Mouse (Mus musculus) testis, adult 2 months (tissue): ENCODE measurements at regions not wholly inside any gene's neighbourhood (a gene's known extent, or its start where the extent isn't known, plus 50 kb on each side); places are given as distances from the start of the nearest gene placed in this dataset.

ENCODE experiments used
- H3K27ac ChIP-seq: fragments of 200-500 bp; 2 replicates; pipeline ENCODE4 v1.5.1; 2012; ENCODE audit warnings: low read depth, low read length; ENCODE audit not compliant: control insufficient read depth, insufficient read depth
- H3K27me3 ChIP-seq: fragments of 200-500 bp; 2 replicates; pipeline ENCODE4 v1.6.1; 2012; ENCODE audit warnings: mild to moderate bottlenecking, low read length, moderate library complexity; ENCODE audit not compliant: control insufficient read depth, insufficient read depth
- H3K36me3 ChIP-seq: fragments of 200-500 bp; 2 replicates; pipeline ENCODE4 v1.6.1; 2012; ENCODE audit warnings: mild to moderate bottlenecking, low read length; ENCODE audit not compliant: control insufficient read depth, insufficient read depth
- H3K4me1 ChIP-seq: fragments of 200-500 bp; 2 replicates; pipeline ENCODE4 v1.6.1; 2012; ENCODE audit warnings: low read length; ENCODE audit not compliant: control insufficient read depth, insufficient read depth
- H3K4me3 ChIP-seq: fragments of 200-500 bp; 2 replicates; pipeline ENCODE4 v1.5.1; 2012; ENCODE audit warnings: low read depth, mild to moderate bottlenecking, low read length, moderate library complexity, mixed read lengths; ENCODE audit not compliant: control insufficient read depth
- CTCF ChIP-seq: fragments of 200-500 bp; IDR thresholded peaks from 2 replicates; pipeline ENCODE4 v1.5.1; 2012; ENCODE audit warnings: low read depth, mild to moderate bottlenecking, inconsistent platforms, low read length, moderate library complexity; ENCODE audit not compliant: control insufficient read depth, insufficient read depth, insufficient replicate concordance
- POLR2A ChIP-seq: fragments of 200-500 bp; IDR thresholded peaks from 2 replicates; pipeline ENCODE4 v1.6.1; 2012; ENCODE audit warnings: low read depth, mild to moderate bottlenecking, inconsistent platforms, low read length, moderate library complexity; ENCODE audit not compliant: control insufficient read depth

DNA sequence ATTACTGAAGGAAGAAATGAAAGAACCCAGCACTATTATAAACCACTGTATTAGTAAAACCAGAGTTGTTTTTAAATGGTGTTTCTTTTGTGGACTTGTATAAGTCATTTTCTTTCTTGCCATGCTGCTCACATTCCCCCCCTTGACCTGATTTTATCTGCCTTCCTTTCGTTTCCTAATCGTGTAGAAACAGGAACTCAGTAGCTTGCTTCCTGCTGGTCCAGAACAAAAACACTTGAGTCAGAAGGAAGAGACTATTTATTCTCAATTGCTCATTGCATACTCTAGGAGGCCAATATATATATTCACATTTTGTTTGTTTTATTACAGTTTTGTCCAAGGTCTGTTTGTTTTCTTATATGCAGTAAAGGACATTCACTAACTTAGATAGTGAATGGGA lies 112.9 kb downstream of the Ankrd50 start:
- no peak overlapping the region for H3K4me3 ChIP-seq
- no peak overlapping the region for H3K27ac ChIP-seq
- H3K36me3 ChIP-seq, result no peaks in the 10 kb centered on the region
- no peaks in the 10 kb centered on the region for H3K27me3 ChIP-seq
- TF ChIP-seq POLR2A (no peak), CTCF (no peak)
- no peaks in the 10 kb centered on the region for H3K4me1 ChIP-seq

GRCm38 (mm10) chr3:38363888-38364287 lies 120.8 kb downstream of the Ankrd50 start:
- Histone ChIP-seq H3K27ac (no peak overlapping the region), H3K4me1 (no peaks in the 10 kb centered on the region), H3K4me3 (no peak overlapping the region), H3K27me3 (no peaks in the 10 kb centered on the region), H3K36me3 (no peaks in the 10 kb centered on the region)
- TF ChIP-seq CTCF, result no peak
- no peak for TF ChIP-seq POLR2A

DNA sequence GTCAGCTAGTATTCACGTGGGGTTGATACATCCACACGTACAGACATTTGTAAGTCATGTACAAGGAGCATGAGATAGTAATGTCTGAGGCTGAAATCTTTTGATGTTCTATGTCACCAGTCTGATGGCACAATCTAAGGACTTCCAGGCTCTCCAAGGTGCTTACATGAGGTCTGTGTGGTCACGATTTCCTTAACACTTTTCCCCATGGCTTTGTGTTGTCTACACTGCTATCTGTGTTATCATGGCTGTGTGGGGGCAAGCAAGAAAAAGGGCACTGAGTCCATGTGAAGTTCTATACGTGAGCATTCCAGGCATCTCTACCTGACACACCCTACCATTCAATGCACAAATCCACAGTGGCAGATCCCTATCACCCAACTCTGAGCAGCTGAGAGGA lies 123.2 kb downstream of the Ankrd50 start:
- Histone ChIP-seq H3K4me3 (no peak overlapping the region), H3K4me1 (no peaks in the 10 kb centered on the region), H3K27ac (no peak overlapping the region), H3K27me3 (no peaks in the 10 kb centered on the region), H3K36me3 (no peaks in the 10 kb centered on the region)
- TF ChIP-seq CTCF, result no peak
- no peak for TF ChIP-seq POLR2A

GRCm38 (mm10) chr3:38360974-38361373 lies 123.7 kb downstream of the Ankrd50 start:
- TF ChIP-seq CTCF (no peak), POLR2A (no peak)
- H3K27me3 ChIP-seq, result no peaks in the 10 kb centered on the region
- no peaks in the 10 kb centered on the region for H3K36me3 ChIP-seq
- no peak overlapping the region for H3K4me3 ChIP-seq
- no peak overlapping the region for H3K27ac ChIP-seq
- H3K4me1 ChIP-seq, result no peaks in the 10 kb centered on the region

- Histone ChIP-seq H3K4me3 (no peak overlapping the region), H3K4me1 (no peaks in the 10 kb centered on the region), H3K27ac (no peak overlapping the region), H3K27me3 (no peaks in the 10 kb centered on the region), H3K36me3 (no peaks in the 10 kb centered on the region)
- no peak for TF ChIP-seq POLR2A
- TF ChIP-seq CTCF, result no peak
Observed at GRCm38 (mm10) chr3:38360421-38360921, 124.2 kb downstream of the Ankrd50 start.

DNA sequence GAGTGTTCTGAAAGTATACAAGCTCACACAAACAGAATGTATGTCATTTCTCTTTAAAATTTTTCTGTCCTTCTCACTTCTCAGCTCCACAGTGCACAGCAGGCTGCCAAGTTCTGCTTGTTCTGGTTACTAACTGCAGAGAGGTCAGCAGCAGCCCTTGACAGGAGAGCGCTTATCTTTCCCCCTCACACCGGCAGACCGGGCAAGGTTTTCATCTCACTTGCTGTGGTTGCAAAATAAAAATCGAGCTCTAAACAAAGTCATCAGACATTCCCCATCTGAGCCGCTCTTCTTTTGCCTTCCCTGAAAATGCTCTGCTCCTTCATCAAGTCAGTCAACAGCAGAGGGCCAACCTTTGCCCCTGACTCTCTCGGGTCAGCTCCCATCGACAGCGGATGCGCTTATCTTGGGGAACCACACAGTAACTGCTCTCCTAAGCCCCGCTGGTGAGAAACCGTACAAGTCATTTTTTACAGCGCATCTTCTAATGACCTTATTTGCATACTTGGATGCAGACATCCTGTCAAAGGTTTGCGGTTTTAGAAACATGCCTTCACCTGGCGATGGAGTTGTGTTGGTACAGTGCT lies 126.6 kb downstream of the Ankrd50 start:
- no peaks in the 10 kb centered on the region for H3K27me3 ChIP-seq
- no peak overlapping the region for H3K27ac ChIP-seq
- H3K4me3 ChIP-seq, result no peak overlapping the region
- H3K36me3 ChIP-seq, result no peaks in the 10 kb centered on the region
- no peak for TF ChIP-seq CTCF
- TF ChIP-seq POLR2A, result no peak
- no peaks in the 10 kb centered on the region for H3K4me1 ChIP-seq

GRCm38 (mm10) chr3:38344283-38344682 lies 140.4 kb downstream of the Ankrd50 start:
- H3K27me3 ChIP-seq, result no peaks in the 10 kb centered on the region
- TF ChIP-seq CTCF (no peak), POLR2A (no peak)
- no peak overlapping the region for H3K4me3 ChIP-seq
- H3K27ac ChIP-seq, result no peak overlapping the region
- H3K36me3 ChIP-seq, result no peaks in the 10 kb centered on the region
- H3K4me1 ChIP-seq, result no peaks in the 10 kb centered on the region

DNA sequence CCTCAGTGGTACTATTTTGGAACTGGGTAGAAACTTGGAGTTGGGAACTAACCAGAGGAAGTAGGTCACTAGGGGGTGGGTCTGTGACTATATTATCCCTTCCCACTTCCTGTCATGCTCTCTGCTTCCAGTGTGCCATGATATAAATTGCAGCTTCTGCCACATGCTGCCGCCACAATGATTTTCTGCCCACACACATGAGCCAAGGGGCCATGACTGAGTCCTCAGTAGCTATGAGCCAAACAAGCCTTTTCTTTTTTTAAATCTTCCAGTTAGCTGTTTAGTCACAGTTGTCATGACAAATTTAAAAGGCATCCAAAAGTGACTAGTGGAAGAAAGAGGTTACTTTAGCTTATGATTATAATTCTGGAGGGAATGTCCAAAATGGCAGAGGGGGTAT lies 143.0 kb downstream of the Ankrd50 start:
- H3K4me1 ChIP-seq, result no peaks in the 10 kb centered on the region
- no peaks in the 10 kb centered on the region for H3K27me3 ChIP-seq
- H3K27ac ChIP-seq, result no peak overlapping the region
- no peak overlapping the region for H3K4me3 ChIP-seq
- TF ChIP-seq CTCF (no peak), POLR2A (no peak)
- H3K36me3 ChIP-seq, result no peaks in the 10 kb centered on the region
